Mouse (Mus musculus) left cerebral cortex, adult 8-10 months (tissue): ENCODE data around the gene Gas6. TPM values are rescaled to one million over a fixed set of nuclear protein-coding genes. Genes with fewer than 3 reads are reported as not detected.

Experiments
- DNase-seq, 2 experiments: peaks; one replicate each; pipeline ENCODE4 v3.0.0; 2022; ENCODE audit warnings: low spot score in 2 of 2
- total RNA-seq, 4 experiments: library from RNA; stranded (reverse); gene quantifications; 2 replicates each; pipeline ENCODE4 v1.2.4; 2022

Gas6 gene
- total RNA-seq: 100 to 1,000 TPM in 3 of 4 experiments, 10 to 100 TPM in 1; 97.2 to 113 (median 110) TPM

DNA sequence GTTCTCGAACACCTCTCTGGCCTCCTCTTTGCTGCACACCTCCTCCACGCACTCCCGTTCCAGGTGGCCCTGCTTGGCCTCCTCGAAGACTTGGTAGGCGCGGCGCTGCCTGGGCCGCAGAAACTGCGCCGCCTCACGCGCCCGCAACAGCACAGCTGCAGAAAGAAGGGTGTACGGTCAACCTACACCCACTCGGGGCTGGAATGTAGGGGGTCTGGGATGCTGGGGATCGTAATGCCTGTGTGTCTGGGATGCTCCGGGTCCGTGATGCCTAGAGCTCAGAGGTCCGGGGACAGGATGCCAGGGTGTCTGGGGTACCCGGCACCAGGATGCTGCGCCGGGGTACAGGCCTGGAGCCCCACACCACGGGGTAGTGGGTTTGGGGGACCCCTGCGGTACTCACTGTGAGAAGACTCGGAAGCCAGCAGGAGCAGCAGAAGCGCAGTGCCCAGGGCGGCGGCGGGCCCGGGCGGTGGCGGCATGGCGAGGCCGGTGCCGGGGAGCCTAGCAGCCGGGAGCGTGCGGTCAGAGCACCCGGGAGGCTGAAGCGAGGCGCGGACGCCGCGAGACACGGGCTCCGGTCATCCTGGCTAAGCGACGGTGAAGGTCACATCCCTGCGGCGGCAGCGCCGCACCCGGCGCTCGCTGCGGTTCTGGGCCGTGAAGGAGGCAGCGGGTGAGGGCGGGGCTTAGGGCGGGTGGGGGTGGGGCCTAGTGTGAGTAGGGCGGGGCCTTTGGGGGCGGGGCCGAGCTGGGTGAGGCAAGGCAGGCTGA lies at the start of gene Gas6:
Gene Gas6, minus strand, starts transcription at position 633 of the 774 bp plus-strand sequence.
- DNase-seq: peak; percentile 40 to 41

DNA sequence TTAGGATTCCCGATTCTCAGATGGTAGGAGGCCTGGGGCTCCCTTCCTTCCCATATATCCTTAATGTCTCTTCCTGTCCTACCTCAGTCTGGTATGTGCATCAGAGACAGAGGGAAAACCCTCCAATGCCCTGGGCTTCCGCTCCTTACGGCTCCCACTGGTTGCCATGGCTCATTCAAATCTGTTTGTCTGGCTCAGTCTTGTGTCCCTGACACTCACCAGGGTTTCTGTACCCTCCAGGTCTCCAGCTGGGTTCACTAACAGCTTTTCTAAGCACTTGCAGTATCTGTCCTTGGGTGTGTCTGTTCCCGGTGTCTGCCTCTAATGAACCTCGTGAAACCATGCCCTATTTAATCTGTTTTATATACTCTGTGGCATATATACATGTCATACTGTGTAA lies 47.2 kb upstream of the Gas6 start:
- DNase-seq: no peak

DNA sequence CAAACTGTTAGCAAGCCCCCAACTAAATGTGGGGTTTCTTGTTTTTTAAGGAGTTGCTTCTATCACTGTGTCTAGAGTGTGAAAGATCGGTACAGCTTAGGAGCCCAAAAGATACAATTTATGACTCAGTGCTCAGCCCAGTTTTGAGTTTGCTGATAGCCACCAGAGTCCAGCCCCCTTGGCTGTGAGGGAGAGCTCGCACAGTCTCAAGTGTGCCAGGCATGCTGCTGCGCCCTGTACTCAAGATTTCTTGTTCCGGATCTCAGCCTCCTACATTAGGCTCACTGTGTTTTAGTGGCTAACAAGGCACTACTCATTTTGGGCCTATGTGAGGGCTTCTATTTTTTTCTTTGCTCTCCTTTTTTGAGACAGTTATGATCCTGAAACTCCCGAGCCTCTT lies 45.8 kb upstream of the Gas6 start:
- no peak for DNase-seq

DNA sequence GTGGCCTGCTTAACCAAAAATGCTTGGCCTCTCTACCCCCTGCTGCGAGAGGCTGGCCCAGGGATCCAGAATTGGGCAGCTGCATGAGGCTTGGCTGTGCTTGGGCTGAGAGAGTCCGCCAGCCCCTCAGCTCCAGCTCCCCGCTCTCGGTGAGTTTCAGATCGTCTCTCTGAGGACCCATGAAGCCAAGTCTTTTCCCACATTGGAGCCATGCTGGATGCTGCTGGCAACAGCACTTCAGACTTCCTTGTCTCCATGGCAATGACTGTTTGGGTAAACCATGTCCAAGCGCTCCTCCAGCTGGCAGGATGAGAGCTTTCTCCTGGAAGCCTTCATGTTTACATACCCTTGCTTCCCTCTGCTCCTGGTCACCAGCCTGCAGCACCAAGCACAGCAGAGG lies 44.5 kb upstream of the Gas6 start:
- DNase-seq: peak in 1 of 2 experiments; percentile 64

DNA sequence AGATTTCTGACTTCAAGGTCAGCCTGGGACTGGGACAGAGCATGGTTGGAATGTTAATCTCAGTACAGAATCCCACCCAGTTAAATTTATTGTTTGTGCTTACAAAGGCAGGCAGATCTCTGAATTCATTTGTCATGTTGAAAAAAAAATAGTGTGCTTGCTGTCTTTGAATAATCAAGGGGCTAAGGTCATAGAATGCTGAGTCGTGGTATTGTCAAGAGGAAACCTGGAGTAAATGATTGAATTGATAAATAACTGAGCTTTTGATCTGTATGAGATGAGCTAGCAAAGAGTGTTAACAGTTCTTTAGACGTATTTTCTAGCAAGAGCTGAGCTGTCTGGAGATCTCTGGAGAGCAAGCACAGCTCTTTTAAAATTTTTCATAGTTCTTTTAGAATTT lies 42.8 kb upstream of the Gas6 start:
- DNase-seq: no peak

DNA sequence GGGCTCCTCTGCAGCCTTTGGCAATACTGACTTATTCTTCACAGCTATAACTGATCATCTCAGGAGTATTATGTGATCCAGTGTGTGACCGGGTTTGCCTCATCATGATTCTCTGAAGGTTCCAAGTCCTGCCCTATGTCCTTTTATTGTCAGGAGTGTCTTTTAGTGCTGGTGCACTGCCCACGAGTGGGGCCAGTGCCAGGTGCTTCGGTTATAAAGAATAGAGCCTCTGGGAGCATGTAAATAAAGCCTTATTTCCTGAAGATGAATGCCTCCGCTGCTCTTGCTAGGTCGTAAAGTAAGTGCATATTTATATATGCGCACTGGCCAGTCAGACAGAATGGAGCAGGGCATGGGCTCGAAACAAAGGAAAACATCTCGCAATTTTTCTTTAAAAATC lies 38.8 kb upstream of the Gas6 start:
- DNase-seq: no peak

DNA sequence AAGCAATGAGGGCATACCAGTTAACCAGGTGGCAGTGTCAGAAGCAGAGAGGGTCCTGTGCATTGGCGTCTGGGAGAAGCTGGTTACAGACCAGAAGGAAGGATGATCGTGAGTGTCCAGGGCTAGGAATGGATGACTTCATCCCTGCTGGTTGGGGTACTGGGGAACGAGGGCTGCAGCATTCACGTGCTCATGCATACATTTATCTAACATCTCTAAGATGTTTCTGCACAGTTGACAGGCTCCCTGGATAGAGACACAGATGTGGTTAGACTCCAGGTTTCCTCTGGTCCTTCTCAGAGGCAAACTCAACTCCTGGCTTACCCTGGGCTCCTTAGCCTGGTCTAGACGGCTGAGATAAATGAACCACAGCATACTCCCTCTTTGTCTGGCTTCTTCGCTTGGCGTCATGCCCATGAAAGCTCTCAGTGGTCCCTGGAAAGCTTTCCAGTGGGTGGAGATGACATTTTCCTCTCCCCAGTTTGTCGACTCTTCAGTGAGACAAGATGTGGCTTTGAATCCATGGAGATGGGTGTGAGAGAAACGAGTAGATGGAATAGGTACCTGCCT lies 37.4 kb upstream of the Gas6 start:
- no peak for DNase-seq

DNA sequence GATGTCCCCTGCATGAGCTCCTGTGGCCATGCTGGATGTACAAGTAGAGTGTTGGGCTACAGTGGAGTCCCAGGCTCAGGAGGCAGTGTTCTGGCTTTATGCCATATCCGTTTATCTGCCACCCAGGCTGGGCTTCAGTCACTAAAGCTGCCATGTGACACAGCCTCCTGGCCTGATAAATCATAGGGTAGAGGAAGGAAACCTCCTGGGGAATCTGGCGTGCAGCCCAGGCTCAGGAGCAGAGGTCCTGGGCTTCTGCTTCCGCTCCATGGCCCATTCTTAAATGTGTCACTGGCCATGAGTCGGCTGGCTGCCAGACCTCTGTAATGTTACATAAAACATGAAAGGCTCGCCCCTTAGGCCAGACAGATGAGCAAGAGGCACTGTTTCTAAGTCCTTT lies 36.7 kb upstream of the Gas6 start:
- peak in 1 of 2 experiments; percentile 55 for DNase-seq

DNA sequence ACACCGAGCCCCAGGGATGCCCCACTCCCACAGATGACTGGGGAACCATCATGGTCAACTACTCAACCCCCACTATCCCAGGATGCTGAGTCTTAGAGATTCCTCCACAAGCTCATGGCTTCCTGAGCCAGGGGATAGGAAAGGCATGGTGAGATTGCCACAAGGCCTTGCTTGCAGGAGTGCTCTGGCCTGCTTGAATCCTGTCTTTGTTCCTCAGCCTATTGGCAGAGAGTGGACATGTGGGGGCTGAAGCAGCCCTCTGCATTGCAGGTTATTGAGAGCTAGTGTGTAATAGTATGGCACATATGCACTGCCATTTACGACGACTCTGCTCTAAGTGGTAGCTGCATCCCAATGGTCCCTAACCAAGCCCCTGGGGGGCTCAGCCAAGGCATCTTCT lies 36.1 kb upstream of the Gas6 start:
- no peak for DNase-seq

DNA sequence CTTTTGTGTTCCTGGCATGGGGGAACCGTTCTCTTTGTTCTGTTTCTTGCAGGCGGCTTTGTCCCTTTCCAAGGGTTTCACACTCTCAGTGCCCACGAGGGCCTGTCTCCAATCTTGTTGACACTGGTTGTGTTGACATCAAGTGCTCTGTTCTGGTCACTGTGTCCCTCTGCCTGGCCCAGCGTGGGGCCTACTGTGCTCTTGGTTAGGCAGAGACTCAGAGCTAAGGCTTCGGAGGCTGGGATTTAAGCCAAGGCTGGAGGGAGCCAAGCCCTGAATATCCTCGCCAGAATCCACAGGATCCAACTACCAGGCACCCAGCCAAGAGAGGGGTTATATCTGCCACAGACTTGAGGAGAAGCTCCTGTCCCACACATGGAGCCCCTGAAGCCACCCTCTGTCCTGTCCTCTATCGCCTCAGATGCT lies 35.6 kb upstream of the Gas6 start:
- DNase-seq: peak in 1 of 2 experiments; percentile 60

DNA sequence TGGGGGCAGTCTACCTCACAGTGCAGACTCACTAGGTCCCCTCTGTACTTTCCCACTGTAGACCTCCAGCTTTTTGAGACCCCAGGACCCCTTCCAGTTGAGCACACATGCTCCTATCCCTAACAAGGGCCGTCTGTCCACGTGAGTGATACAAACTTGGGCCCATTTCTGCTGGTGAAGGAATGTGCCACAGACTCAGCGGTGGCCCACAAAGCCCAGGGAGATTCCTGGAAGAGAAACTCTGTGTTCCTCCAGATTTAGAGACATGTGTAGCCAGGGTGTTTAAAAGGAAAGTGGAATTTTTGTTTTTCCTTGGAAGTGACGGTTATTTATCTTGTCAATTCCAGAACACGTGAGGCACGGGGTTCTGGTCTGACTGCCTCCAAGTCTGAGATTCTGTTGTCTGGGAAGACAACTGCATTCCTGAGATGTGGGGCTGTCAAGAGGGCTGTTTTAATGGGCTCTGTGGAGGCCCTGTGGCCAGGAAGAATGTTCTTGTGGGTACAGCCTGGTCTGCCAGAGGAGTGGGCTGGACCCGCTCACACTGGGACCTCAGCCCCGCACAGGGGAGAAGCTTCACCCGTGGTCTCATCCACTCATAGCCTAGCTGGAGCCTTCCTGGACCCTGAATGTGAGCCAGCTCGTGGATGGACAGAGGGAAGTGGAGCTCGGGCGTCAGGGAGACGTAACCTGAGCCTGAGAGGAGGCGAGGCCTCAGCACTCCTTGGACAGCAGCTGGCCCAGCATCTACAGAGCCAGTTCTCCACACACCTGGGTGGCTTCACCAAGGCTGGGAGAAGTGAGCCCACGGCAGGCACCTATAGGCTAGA lies 34.9 kb upstream of the Gas6 start:
- no peak for DNase-seq

DNA sequence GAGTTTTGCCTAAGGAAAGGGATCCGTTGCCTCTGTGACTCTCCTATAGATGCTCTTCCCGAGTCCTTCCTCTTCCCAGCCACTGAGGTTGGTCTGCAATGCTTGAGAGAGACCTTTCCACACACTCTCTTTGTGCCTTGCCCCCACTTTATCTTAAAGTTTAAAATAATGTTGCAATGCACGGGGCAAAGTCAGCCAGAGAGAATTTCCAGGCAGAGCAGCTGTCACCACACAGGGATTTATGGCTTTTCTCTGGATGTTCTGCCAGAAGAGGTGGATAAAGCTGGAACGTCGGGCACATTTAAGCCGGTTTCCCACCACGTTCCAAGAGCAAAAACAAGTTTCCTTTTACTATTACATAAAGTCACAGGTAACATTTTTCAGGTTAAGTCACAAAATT lies 27.1 kb upstream of the Gas6 start:
- no peak for DNase-seq

DNA sequence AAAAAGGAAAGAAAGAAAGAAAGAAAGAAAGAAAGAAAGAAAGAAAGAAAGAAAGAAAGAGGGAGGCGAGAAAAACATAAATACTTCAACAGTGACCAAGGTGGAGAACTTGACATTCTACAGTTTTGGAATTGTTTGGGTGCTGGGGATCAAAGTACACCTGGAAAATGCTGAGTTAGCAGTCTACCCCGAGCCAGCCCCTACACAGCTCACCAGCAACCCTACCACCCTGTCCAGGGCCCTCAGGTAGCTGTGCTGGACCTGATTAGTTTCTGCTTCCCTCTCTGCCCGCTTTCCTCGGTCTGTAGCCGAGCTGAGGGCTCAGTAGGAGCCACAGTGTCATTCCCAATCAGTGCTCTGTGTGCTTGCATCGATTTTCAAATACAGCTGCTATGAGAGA lies 26.1 kb upstream of the Gas6 start:
- DNase-seq: no peak

DNA sequence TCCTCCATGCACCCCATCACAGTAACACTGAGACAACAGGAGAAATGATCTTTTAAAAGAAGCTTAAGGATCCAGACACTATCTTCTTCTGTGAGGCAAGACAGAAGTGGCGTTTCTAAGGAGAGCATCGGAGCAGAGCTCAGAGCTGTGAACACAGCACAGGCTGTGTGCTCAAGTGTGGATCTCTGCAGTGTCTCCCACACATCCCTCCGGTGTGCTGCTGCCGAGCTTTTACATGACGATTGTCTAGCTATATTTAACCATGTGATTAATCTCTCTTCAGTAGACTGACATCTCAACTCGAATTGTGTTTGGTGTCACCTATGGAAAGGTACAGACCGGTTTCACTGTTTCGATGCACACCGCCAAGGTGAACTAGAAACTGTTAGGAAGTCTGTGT lies 25.2 kb upstream of the Gas6 start:
- peak in 1 of 2 experiments; percentile 56 for DNase-seq

DNA sequence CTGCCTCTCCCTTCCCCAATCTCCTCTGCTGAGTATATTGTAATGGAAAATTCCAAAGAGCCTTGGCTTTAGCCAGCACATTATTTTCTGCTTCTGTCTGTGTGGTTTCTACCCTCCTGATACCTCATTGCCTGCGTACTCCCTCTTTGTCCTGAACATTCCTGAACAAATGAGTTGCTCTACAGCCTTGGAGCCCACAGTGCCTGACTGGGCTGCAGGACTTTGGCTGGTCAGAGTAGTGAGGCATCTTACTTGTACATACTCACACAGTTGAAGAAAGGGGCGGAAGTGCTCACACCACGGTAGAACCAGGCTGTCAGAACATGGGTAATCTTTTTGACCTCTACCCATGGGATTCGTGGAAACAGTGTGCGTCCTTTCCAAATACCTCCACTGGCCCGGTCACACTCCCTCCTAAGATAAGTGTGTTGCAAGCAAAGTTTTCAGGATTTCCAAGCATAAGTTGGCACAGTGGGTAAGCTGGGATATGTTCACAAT lies 23.0 kb upstream of the Gas6 start:
- no peak for DNase-seq

DNA sequence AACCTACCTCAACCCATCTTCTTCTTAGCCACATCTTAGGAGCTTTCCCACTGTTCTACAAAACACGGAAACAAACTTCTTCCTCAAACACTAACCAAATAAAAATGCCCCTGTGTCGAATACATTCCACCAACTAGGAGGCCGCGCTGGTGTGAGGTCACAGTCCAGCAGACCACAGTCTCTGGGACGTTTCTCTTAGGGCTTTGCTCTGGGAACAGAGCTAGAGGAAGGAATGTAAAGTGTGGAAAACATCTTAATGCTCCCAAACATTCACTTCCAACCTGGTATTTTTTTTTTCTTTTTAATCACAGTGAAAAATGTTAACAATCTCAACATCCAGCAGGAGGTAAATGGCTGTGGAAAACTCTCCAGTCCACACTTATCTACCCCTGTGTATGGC lies 22.4 kb upstream of the Gas6 start:
- DNase-seq: no peak

DNA sequence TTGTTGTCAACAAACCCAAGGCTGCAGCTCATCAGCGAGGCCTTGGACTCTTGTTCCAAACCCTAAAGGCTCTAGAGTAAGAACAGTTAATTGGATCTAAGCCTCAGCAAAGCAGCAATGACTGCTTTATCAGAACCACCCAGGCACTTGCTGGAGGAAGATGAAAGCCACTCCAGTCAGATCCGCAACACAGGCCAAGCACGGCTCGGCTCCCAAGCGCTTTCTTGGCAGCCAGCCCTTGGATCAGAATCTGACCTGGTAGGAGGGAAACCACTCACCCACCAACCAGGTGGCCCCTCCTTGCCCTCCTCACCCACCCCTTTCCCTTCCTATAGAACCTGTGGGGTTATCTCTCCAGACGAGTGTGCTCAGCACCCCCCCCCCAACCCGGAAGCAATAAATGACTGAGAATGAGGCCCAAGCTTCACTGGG lies 21.7 kb upstream of the Gas6 start:
- no peak for DNase-seq

DNA sequence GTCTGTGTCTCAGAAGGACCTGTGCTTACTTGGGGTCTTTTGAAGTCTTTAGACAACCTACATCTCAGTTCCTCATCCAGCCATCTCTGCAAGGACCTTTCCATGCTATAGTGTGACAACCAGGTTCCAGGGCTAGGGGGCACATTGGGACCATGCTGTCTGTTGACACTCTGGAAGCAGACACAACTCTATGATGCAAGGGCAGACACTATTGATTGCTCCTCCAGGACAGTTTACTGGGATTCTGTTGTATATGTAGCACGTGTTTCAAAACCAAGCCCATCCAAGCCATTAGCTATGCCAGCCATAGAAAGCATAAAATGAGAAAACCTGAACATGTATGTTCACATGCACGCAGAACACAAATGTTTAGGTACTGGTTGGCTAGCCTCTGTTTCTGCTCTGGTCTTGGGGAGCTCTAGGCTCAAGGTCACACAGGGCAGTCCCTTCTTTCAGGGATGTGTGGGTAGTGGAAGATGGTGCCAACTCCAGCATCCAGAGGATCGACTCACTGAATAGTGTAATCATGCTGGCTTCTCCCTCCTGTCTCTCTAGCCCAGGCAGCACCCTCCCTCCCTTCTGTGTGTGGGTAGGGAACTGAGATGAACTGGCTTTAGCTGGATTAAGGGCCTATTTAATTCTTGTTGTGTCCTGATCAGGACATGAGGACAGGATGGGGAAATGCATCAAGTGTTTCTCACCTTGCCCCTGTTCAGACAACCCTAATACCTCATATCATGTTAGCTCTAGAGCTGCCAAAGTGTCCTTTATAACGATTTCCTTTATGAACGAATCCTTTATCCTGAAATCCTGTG lies 19.5 kb upstream of the Gas6 start:
- no peak for DNase-seq

DNA sequence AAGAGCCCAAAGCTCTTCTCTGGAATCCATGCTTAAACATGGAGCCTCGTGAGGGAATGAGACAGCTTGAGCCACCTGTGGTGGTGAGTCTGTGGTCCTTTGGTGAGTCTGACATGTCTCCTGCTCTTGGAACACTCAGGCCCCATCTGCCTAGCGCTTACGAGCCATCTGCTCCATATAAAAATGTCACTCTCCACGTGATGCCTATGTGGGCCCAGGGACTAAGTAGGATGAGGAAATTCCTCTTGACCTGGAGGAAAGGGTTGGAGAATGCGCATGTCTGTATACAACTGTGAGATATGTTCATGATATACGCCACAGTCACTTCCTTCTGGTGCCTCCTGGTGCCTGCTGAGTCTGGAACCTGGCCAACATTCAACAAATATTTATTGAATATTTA lies 18.4 kb upstream of the Gas6 start:
- DNase-seq: no peak

DNA sequence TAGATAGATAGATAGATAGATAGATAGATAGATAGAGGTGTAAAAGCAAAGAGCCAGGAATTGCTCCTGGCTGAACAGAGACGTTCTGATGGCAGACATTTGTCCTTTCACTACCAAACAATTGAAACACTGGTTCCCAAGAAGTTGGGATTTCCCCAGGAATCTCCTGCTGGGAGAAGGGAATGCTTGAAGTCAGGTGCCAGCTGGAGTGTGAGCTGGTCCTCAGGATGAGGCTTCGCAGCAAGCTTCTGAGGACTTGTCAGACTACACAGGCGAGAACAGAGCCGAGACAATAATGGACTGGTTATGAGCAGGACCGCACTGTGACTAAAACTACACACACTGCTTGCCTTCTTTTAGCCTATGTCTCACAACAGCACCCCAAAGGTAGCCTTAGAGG lies 17.7 kb upstream of the Gas6 start:
- DNase-seq: no peak

DNA sequence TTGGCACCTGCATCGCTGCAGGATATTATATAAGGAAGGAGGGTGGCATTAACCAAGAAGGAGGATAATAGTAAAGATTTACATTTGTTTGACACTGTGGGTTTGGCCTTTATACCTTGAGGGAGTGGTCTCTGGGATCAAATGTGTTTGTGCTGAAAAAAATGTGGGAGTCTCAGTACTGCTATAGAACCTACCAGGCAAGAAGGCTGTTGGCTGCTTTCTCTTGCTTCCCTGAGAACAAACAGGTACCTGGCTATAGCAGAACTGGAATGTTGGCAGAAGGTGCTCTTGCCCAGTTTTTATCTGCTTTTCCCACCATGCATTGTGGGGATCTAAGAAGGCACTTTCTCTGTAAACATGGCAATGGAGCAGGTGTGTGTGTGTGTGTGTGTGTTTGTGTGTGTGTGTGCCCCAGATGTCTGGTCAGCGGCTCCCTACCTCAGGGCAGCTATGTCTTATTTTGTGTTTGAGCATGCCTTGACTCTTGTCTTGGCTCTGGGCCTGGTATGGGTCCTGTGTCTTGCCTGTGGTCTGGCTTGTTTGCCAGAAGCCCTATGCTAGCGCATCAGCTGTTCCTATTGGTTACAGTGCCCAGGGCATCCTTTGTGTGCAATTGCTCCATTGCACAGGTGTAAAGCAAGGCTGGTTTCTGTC lies 13.1 kb upstream of the Gas6 start:
- no peak for DNase-seq
